In the genomic region with DNA sequence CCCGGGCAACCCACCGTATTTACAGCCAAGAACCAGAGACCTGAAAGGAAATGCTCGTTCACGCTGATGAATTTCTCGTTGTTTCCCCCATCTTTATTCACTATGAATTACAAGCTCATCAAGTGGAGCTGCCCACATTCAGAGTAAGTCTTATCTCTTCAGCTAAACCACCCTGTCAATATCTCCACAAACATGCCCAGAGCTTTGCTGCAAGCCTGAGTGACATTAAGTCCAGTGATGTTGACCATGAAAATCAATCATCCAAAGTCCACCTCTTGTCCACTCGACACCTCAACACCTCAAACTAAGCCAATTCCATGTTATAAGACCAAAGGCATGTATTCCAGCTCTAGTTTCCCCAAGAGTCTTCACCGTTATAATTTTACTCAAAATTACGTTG, we compare ENCODE assay signal across 23 mouse cellular contexts.
"Had no signal": no experiment of that assay in that cellular context is flagged by ENCODE, and none has a peak within 500 bp of the region (broad histone marks: within the 10 kb centered on the region; RNA-seq: fewer than 3 reads in every experiment).

No protein-coding gene starts in this region.

- H3K9ac ChIP-seq: liver, embryonic 15.5 days; lung, embryonic 15.5 days; midbrain, embryonic 12.5 days; neural tube, embryonic 13.5 days; neural tube, embryonic 15.5 days; stomach, embryonic 15.5 days had no signal

- H3K4me2 ChIP-seq: liver, embryonic 15.5 days; lung, embryonic 15.5 days; midbrain, embryonic 12.5 days; neural tube, embryonic 13.5 days; neural tube, embryonic 15.5 days; stomach, embryonic 15.5 days had no signal

- H3K9me3 ChIP-seq: liver, embryonic 15.5 days; lung, embryonic 15.5 days; midbrain, embryonic 10.5 days; midbrain, embryonic 12.5 days; neural tube, embryonic 13.5 days; neural tube, embryonic 15.5 days; stomach, embryonic 15.5 days had no signal

- DNase-seq: lung, adult 2 months; lung, postnatal 14 days; lung, postnatal 36 days; midbrain, embryonic 14.5 days; retina, postnatal 1 day; right cerebral cortex, adult 18-20 months; right cerebral cortex, postnatal 25 days; thymus, adult 2 months; thymus, postnatal 25 days; thymus, postnatal 4 days had no signal

- H3K4me1 ChIP-seq: liver, embryonic 15.5 days; lung, embryonic 15.5 days; megakaryocyte, embryonic 14.5 days; midbrain, embryonic 10.5 days; midbrain, embryonic 12.5 days; neural tube, embryonic 13.5 days; neural tube, embryonic 15.5 days; stomach, embryonic 15.5 days had no signal

- H3K27ac ChIP-seq: liver, embryonic 15.5 days; lung, embryonic 15.5 days; macrophage; midbrain, embryonic 10.5 days; midbrain, embryonic 12.5 days; neural tube, embryonic 13.5 days; neural tube, embryonic 15.5 days; stomach, embryonic 15.5 days; stomach, postnatal 0 days had no signal

- H3K27me3 ChIP-seq: liver, embryonic 15.5 days; lung, embryonic 15.5 days; megakaryocyte, embryonic 14.5 days; midbrain, embryonic 12.5 days; neural tube, embryonic 13.5 days; neural tube, embryonic 15.5 days; stomach, embryonic 15.5 days had no signal

- H3K36me3 ChIP-seq: liver, embryonic 15.5 days; lung, embryonic 15.5 days; midbrain, embryonic 10.5 days; midbrain, embryonic 12.5 days; neural tube, embryonic 13.5 days; neural tube, embryonic 15.5 days; stomach, embryonic 15.5 days had no signal

- ATAC-seq: lung, postnatal 0 days; midbrain, embryonic 16.5 days had no signal

- H3K4me3 ChIP-seq: liver, embryonic 15.5 days; lung, embryonic 15.5 days; megakaryocyte, embryonic 14.5 days; midbrain, embryonic 10.5 days; midbrain, embryonic 12.5 days; myocyte; neural tube, embryonic 13.5 days; neural tube, embryonic 15.5 days; stomach, embryonic 15.5 days had no signal
